Mouse (Mus musculus) hematopoietic multipotent progenitor cell, adult 10-12 weeks (in vitro differentiated cells): Measurements from ENCODE around the gene Zfp960. TPM values are rescaled to one million over a fixed set of nuclear protein-coding genes. Genes with fewer than 3 reads are reported as not detected.

ENCODE experiments used
- polyA plus RNA-seq: library from polyadenylated mRNA; stranded (reverse); fragments of >175 nt; gene quantifications from 2 replicates; pipeline ENCODE4 v1.2.3, GENCODE M21; 2012; ENCODE audit warnings: low replicate concordance

The Zfp960 gene
- polyA plus RNA-seq = 0.09 TPM in 1 of 2 replicates, not detected in the other

GRCm38 (mm10) chr17:17063628-17064494 is at the start of gene Zfp960:
TSS of gene Zfp960 (plus strand) at chr17:17064113.

GRCm38 (mm10) chr17:17120830-17121502 is 57.1 kb downstream of the Zfp960 start, which contains the start of gene Zfp97:
TSS of gene Zfp97 (plus strand) at chr17:17121415.

Other genes starting within 250 kb of the Zfp960 start
- gene Zfp97, start 57.3 kb downstream of the Zfp960 start, polyA plus RNA-seq = 0.29 and 0.63 TPM in 2 replicates